Mouse (Mus musculus): ENCODE results near the gene Tex12. TPM values are rescaled to one million over a fixed set of nuclear protein-coding genes. Genes with fewer than 3 reads are reported as not detected.

Gene Tex12
- total and polyA plus RNA-seq, 3 experiments: not detected

DNA sequence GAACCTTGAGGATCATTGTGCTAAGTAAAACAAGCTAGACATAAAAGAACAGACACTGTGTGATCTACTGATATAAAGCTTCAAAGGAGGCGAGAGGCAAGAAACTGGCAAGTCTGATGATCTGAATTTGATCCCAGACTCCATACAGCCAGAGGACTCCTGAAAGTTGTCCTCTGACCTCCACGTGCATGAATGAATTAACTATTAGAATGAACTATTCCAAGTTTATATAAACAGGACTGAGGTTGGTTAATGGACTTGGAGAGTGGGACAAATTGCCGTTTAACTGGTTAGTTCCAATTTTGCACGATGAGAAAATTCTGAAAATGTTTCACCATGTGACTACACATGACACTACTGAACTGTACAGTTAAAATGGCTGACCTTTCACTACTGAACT, 12.2 kb downstream of the Tex12 start:
- peaks cover 0 to 6% of the 10 kb centered on the region in 2 experiments; a peak in 2 of 4 replicates for H3K4me1 ChIP-seq (ENCODE audit: control insufficient read depth in 1 of 2, insufficient read depth in 2 of 2, low read length in 2 of 2)
- H3K4me3 ChIP-seq (ENCODE audit: control insufficient read depth in 1 of 2, insufficient read depth in 1 of 2, low read depth in 2 of 2, low read length in 2 of 2): no peak overlapping the region
- TF ChIP-seq GABPA (IDR thresholded peaks at IDR 0.05; ENCODE audit: low read depth, low read length) (no peak), SMC3 (IDR thresholded peaks at IDR 0.05; ENCODE audit: low read depth, low read length) (no peak), JUND (IDR thresholded peaks at IDR 0.05; ENCODE audit: low read depth, low read length) (no peak)
- H3K36me3 ChIP-seq (ENCODE audit: control insufficient read depth in 1 of 2, insufficient read depth in 2 of 2, low read length in 2 of 2): peaks cover 0 to 11% of the 10 kb centered on the region in 2 experiments; a peak in 2 of 4 replicates
- no peak overlapping the region for H3K9ac ChIP-seq (ENCODE audit: control insufficient read depth, low read depth, low read length, poor library complexity, severe bottlenecking)
- H3K9me3 ChIP-seq (replicated peaks; ENCODE audit: insufficient read depth, low read length): no peaks in the 10 kb centered on the region
- H3K79me2 ChIP-seq (ENCODE audit: control insufficient read depth, insufficient read depth, low read length, poor library complexity): no peaks in the 10 kb centered on the region
- H3K27me3 ChIP-seq (ENCODE audit: control insufficient read depth in 1 of 2, insufficient read depth in 2 of 2, low read length in 2 of 2): no peaks in the 10 kb centered on the region
- no peak for DNase-seq (ENCODE audit: low read depth, low spot score)
- H3K27ac ChIP-seq (ENCODE audit: control insufficient read depth, low read depth, low read length): no peak overlapping the region

DNA sequence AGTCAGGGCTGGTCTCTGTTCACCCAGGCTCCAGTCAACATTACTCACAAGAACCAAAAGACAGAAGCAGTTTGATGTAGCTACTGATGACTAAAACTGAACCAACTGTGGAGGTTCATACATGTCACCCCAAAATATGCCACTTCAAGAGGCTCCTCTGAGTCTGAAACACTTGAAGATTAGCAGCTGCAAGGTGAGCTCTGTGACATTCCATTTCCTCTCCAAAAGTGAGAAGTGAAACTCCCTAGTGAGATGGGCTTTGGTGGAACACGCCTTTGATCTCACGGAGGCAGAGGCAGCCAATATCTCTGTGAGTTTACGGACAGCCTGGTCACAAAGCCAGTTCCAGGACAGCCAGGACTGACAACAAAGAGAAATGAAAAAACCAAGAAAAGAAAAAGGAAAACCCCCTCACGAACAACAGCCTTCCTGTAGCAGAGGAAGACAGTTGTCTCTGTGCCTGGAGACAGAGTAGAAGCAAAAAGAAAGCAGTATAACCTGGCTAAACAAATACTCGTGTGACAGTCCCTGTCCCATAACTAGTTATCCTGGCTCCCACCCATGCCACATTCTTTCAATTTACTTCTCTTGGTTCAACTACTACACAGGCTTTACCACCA, 13.2 kb downstream of the Tex12 start:
- Histone ChIP-seq H3K79me2 (ENCODE audit: control insufficient read depth, insufficient read depth, low read length, poor library complexity) (no peaks in the 10 kb centered on the region), H3K27me3 (ENCODE audit: control insufficient read depth in 1 of 2, insufficient read depth in 2 of 2, low read length in 2 of 2) (no peaks in the 10 kb centered on the region), H3K4me3 (ENCODE audit: control insufficient read depth in 1 of 2, insufficient read depth in 1 of 2, low read depth in 2 of 2, low read length in 2 of 2) (no peak overlapping the region), H3K9ac (ENCODE audit: control insufficient read depth, low read depth, low read length, poor library complexity, severe bottlenecking) (no peak overlapping the region), H3K27ac (ENCODE audit: control insufficient read depth, low read depth, low read length) (no peak overlapping the region), H3K36me3 (ENCODE audit: control insufficient read depth in 1 of 2, insufficient read depth in 2 of 2, low read length in 2 of 2) (peaks cover 0 to 4% of the 10 kb centered on the region in 2 experiments; a peak in 2 of 4 replicates), H3K9me3 (replicated peaks; ENCODE audit: insufficient read depth, low read length) (no peaks in the 10 kb centered on the region), H3K4me1 (ENCODE audit: control insufficient read depth in 1 of 2, insufficient read depth in 2 of 2, low read length in 2 of 2) (no peaks in the 10 kb centered on the region; a peak in 1 of 4 replicates)
- TF ChIP-seq NELFE (IDR thresholded peaks at IDR 0.05; ENCODE audit: low read depth, low read length): no peak
- no peak for TF ChIP-seq USF1 (IDR thresholded peaks at IDR 0.05; ENCODE audit: low read depth, low read length)
- no peak for TF ChIP-seq MAFK (IDR thresholded peaks at IDR 0.05; ENCODE audit: borderline replicate concordance, low read depth, low read length)
- no peak for TF ChIP-seq MXI1 (IDR thresholded peaks at IDR 0.05; ENCODE audit: low read depth, low read length)
- no peak for TF ChIP-seq GATA1 (IDR thresholded peaks at IDR 0.05; ENCODE audit: low read depth, low read length)
- TF ChIP-seq HCFC1 (IDR thresholded peaks at IDR 0.05; ENCODE audit: low read depth, low read length): no peak
- no peak for DNase-seq (ENCODE audit: low read depth, low spot score)

DNA sequence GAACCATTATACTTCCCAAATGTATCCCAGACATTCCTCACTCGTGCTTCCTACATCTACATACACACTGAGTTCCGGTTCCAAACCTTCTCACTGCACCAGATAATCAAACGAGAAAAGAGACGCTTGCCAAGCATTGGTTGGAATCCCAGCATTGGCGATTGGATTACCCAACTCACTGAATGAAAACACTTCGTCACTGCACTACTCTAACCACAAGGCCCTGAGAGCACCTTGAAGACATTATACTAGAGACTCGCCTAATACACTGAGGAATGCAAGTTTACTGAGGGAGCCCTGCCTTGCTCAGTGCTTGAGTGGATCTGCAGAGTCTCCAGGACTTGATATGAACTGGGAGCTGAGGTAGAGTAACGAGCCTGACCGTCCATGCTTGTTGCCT, 18.7 kb downstream of the Tex12 start:
- no peaks in the 10 kb centered on the region for H3K9me3 ChIP-seq (replicated peaks; ENCODE audit: insufficient read depth, low read length)
- H3K27ac ChIP-seq (ENCODE audit: control insufficient read depth, low read depth, low read length): no peak overlapping the region
- H3K9ac ChIP-seq (ENCODE audit: control insufficient read depth, low read depth, low read length, poor library complexity, severe bottlenecking): no peak overlapping the region
- DNase-seq (ENCODE audit: low read depth, low spot score): no peak
- H3K27me3 ChIP-seq (ENCODE audit: control insufficient read depth in 1 of 2, insufficient read depth in 2 of 2, low read length in 2 of 2): peaks cover 0 to 3% of the 10 kb centered on the region in 2 experiments; a peak in 2 of 4 replicates
- no peaks in the 10 kb centered on the region; a peak in 1 of 4 replicates for H3K36me3 ChIP-seq (ENCODE audit: control insufficient read depth in 1 of 2, insufficient read depth in 2 of 2, low read length in 2 of 2)
- no peak overlapping the region for H3K4me3 ChIP-seq (ENCODE audit: control insufficient read depth in 1 of 2, insufficient read depth in 1 of 2, low read depth in 2 of 2, low read length in 2 of 2)
- H3K79me2 ChIP-seq (ENCODE audit: control insufficient read depth, insufficient read depth, low read length, poor library complexity): no peaks in the 10 kb centered on the region
- TF ChIP-seq ELF1 (IDR thresholded peaks at IDR 0.05; ENCODE audit: low read depth, low read length) (no peak), POLR2AphosphoS2 (IDR thresholded peaks at IDR 0.05; ENCODE audit: low read length) (no peak), GATA1 (IDR thresholded peaks at IDR 0.05; ENCODE audit: low read depth, low read length) (no peak), ZKSCAN1 (IDR thresholded peaks at IDR 0.05; ENCODE audit: low read depth, low read length) (no peak), POLR2A (IDR thresholded peaks at IDR 0.05; ENCODE audit: control insufficient read depth in 1 of 2, insufficient read depth in 1 of 2, low read depth in 1 of 2, low read length in 2 of 2, poor library complexity in 1 of 2) (no peak), MEF2A (IDR thresholded peaks at IDR 0.05; ENCODE audit: extremely low read depth, insufficient replicate concordance, low read depth, low read length, poor library complexity, severe bottlenecking) (no peak), ZC3H11A (IDR thresholded peaks at IDR 0.05; ENCODE audit: low read depth, low read length) (no peak), CHD2 (IDR thresholded peaks at IDR 0.05; ENCODE audit: low read length) (no peak), TAL1 (IDR thresholded peaks at IDR 0.05; ENCODE audit: low read length) (no peak), EP300 (IDR thresholded peaks at IDR 0.05; ENCODE audit: low read depth in 1 of 2, low read length in 2 of 2) (no peak), NELFE (IDR thresholded peaks at IDR 0.05; ENCODE audit: low read depth, low read length) (no peak), TCF12 (IDR thresholded peaks at IDR 0.05; ENCODE audit: low read depth, low read length) (no peak), ETS1 (IDR thresholded peaks at IDR 0.05; ENCODE audit: low read depth, low read length) (no peak), MXI1 (IDR thresholded peaks at IDR 0.05; ENCODE audit: low read depth, low read length) (no peak), ZMIZ1 (IDR thresholded peaks at IDR 0.05; ENCODE audit: low read depth, low read length) (no peak)
- peaks cover 0 to 3% of the 10 kb centered on the region in 2 experiments; a peak in 2 of 4 replicates for H3K4me1 ChIP-seq (ENCODE audit: control insufficient read depth in 1 of 2, insufficient read depth in 2 of 2, low read length in 2 of 2)
